Mouse (Mus musculus): ENCODE measurements at regions not wholly inside any gene's neighbourhood (a gene's known extent, or its start where the extent isn't known, plus 50 kb on each side); places are given as distances from the start of the nearest gene placed in this dataset.

DNA sequence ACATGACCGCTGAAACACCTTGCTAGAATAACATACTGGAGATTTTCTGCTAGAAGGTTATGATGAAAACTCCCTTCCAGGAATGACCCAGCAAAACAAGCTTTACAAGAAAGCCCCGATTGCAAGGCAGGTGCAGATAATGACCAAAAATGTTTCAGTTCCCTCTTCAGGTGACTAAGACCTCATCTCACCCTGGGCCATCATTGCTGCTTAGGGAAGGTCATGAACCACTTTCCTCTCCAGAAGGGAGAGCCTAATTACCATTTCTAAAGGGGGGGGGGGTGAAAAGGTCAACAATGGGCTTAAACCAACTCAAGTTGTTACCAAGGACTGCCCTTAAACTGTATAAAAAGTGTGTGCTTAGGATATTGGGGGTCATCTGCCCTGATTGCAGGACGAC is 59.8 kb upstream of the Speer4c start:
- no peak for DNase-seq (ENCODE audit: low read depth, low spot score)

DNA sequence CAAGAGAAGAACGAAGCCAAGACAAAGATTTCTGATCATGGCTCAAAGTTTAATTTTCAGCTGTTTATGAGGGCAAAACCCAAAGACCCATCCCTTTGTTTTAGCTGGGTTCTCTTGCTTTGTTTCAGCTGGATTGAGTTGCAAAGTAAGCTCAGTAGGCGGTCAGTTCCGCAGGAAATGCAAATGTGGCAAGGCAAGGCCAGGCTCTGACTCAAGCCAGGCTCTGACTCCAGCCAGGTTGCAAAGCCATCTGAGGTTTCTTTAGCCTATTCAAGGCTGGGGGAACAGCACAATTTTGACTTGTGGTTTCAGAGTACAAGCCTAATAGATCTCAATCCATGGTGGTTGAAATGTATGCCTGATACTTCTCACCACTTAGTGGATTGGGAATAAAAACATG is 60.5 kb upstream of the Speer4c start:
- DNase-seq (ENCODE audit: low read depth, low spot score): no peak

DNA sequence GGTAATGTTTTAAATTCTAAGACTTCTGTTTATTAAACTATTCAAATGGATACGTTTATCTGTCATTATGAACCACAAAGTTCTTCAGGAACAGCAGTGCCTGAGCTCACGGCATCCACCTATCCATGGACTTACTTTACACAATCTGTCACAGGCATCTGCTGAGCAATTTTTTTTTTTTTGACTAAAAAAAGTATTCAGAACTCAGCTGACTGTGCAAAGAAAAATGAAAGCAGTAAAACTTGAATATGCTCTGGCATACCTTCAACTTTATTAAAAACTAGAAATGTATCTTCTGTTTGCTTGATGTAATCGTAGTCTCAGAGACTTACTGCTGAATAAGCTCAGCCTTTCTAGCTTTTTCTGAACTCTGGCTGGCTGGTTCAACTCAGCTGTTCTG is 62.0 kb upstream of the Speer4c start:
- no peak for DNase-seq (ENCODE audit: low read depth, low spot score)

DNA sequence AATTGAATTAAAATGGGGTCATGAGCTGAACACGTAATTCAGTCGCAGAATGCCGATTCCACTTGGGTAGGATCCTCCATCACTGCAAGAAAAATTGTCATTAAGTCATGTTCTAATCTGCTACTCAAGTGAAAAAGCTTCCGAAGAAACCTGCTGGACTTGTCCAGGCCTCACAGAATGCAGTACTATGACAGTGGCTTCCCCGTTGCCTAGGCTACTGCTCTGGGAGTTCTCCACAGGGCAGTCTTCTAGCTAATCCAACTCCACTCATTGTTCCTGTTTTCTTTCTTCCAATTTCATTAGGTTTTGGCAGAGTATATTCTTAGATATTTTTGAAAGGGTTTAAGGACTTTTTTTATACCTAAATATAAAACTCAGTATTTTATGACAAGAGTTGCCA is 89.5 kb upstream of the Speer4c start:
- no peak for DNase-seq (ENCODE audit: low read depth, low spot score)

DNA sequence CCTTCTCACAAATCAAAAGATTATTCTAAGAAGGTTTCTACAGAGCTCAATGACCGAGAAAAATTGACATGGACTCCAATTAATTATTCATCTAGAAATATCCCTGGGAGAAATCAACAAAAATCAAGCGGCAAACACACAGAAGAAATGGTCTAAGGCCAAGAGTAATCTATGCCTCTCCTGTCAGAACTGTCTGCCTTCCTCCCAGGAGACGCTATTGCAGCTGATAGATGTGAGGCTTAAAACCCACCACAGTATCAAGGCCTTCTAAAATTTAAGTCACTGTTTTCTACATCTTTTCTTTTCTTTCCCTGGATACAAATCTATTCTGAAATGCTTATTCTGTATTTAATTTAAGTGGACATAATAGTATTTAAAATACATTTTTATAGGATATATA is 102.8 kb upstream of the Speer4c start:
- no peak for DNase-seq (ENCODE audit: low read depth, low spot score)

DNA sequence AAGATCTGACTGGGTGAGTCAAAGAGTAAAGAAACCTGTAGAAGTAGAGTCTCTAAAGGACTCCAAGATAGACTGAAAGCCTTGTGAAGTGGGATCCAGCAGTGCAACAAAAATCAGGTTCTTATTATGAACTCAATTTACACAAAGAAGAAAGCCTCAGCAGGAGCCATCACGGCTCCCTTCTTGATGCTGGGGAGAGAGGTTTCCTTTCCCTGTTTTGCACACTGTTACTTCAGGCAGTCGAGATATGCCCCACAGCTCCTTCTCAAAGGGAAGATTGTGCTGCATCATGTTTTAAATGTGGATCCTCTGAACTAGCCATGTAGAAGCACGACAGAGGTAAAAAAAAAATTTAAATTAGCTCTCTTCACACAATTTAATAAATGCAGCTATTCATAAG is 103.3 kb upstream of the Speer4c start:
- DNase-seq (ENCODE audit: low read depth, low spot score): no peak

DNA sequence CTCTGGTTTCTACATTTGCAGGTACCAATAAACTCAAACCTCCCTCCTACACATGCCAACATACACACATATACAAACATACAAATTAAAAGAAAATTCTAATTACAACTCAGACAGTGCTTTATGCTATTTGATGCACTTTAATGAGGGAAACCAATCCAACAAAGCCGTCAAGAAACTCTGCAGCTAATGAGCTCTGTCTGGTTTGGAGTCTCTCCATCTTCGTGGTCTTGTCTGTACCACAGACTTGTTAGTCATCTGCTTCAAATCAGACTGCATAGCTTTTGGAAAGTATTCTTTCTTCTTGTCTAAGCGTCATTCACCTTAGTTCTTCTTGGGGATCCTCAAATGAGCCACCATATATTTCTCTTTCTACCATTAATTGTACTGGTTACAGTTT is 108.9 kb upstream of the Speer4c start:
- no peak for DNase-seq (ENCODE audit: low read depth, low spot score)

DNA sequence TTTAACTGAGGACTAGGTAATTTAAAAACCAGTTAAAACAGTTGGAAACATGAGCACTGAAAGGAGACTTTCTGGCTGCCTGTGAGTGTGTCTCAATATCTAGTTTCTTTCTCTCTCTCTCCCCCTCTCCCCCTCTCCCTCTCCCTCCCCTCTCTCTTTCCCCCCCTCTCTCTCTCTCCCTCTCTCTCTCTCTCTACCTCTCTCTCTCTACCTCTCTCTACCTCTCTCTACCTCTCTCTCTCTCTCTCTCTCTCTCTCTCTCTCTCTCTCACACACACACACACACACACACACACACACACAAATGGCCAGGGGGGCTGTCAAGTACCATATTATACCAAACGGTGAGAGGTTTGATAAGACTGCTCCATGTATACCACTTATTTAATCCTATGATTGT is 103.0 kb upstream of the Cacna2d1 start:
- no peak for DNase-seq (ENCODE audit: low read depth, low spot score)

DNA sequence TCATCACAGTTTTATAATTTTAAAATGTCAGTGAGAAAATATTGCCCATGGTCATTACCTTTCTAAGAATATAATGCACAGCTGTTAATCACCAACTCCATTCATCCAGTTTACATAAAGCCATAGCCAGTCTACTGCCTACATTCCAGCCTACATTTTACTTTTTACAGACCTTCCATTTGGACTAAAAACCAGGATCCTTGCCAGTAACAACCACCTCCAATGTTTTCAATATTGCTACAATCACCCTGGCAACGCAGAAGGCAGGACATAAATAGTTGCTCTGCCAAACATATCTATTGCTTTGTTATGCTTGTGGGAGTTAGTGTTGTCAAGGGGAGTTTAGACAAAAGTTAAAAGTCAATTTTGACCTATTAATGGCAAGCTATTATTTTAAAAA is 102.2 kb upstream of the Cacna2d1 start:
- DNase-seq (ENCODE audit: low read depth, low spot score): peak; percentile 24

DNA sequence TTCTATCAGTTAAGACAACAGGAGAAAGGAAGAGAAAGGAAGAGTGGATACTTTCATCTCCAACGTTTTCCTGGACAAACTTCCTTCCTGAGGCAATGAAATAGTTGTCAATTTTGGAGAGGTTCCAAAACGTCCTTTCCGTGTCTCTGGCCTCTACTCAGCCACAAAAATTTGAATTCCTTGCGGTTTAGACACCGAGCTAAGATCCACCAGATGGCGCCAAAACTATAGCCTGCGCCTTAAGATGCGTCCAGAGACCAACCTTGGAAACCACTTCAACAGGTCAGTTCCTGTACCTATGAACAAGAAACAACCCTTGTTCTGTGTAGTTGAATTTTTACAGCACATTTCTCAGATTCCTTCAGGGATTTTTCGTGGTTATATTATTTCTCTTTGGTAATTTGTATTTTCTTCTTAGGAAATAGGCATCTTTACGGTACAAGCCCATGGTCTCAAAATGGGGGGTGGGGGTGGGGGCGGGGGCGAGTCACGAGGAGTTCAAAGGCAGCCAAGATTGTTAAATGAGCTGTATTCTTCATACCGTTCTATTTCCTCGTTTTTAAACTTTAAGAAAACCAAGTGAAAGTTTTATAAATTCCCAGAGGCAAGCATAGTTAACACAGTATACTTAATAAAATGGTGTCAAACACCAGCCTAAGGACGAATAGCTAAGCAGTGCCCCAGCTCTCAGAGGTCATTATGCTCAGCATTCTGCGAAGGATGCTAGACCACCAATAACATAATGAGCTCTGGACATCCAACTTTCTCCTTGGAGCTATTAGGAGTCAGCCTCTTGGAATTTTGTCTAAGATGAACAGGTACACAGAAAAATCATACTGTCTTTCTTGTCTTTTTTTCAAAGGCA is 96.2 kb upstream of the Cacna2d1 start:
- DNase-seq (ENCODE audit: low read depth, low spot score): peak; percentile 87

DNA sequence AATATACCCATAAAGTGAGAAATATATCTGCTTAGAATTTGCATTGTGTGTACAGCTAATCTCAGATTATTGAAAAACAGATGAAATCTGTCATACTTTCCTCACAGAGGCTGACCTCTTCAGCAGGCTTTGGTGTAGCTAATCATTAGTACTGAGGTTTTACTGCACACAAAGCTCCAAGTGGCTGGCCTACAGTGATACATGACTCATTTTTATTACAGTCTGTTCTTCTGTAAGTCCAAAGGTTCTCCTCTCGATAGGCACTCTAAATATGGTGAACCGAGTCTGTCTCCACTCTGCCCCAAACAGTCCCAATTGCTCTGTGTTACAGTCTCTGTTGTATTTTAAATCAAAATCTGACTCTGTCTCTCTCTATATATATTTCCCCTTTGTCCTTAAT is 87.7 kb upstream of the Cacna2d1 start:
- no peak for DNase-seq (ENCODE audit: low read depth, low spot score)

DNA sequence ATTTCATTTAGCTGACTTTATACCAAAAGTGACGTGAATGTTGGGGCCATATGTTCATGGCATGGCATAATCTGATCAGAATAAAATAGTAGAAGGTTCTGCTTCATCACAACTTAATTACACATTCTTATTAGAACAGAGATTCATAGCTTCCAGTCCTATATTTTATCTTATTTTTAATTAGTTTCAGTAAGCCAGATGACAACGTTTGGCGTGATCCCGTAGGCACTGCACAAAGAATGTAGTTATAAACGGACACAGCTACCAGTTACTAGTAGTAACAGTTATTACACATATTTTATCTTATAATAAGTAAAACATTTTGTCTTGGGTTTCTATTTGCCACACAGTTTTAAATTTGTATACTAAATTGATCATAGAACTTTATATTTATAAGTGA is 85.0 kb upstream of the Cacna2d1 start:
- no peak for DNase-seq (ENCODE audit: low read depth, low spot score)

DNA sequence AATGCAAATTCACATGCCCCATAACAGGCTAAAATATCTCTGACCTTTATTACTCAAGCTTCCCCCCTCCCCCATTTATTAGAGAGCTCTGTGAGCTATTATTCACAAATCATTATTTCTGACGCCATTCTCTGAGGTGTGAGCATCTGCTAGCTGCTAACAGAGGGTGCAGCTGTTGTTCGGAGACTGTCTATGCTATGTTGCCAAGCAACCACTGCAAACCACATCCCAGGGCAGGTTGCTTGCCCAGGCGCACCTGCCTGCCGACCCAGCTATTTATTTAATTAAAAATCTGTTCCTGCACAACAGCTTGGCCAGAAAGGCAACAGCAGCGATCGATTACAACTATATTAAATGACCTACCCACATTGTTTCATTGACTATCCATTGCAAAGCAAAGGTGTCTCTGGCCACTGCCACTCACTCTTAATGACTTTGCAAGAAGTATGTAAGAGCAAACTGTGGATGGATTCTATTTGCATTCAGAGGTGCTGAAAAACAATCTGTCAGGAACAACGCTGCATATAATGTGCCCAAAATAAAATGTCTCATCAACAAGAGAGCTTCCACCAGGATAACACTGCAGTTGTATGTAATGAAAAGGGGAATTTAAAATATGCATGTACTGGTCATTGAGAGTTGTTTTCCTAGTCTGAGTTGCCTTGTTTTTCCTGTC is 84.2 kb upstream of the Cacna2d1 start:
- DNase-seq (ENCODE audit: low read depth, low spot score): peak; percentile 75

DNA sequence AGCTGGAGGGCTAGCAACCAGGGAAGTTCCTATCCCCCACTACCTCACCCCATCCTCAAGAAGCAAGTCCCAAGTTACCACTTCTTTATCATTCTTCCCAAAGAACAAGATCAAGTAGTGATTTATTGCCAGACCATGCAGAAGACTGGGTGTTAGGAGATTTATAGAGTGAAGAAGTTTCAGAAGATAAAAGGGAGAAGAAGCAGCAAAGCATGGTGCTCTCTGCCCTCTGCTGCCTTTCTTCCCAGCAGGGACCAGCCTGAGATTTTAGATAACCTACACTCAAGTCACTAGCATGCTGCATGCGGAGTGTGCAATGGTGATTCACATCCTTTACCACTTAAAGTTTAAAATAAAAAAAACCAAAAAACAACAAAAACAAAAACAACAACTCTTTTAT is 79.7 kb upstream of the Cacna2d1 start:
- DNase-seq (ENCODE audit: low read depth, low spot score): no peak

DNA sequence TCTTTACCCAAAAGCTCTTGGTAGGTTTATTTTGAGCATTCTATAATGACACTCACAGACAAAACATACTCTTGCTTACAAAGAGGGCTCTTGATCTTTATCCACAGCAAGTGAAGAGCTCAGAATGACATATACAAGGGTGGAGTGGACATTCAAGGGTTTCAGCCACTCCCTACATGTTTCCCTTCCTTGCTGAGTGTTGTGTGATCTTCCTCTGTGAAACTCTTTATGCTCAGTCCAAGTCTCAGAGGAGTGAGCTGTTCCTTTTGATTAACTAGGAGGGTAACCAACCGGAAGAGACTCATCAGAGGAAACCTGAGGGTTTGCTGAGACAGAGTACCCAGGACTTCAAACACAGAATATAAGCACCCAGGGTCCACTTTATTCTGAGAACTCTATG is 77.5 kb upstream of the Cacna2d1 start:
- DNase-seq (ENCODE audit: low read depth, low spot score): no peak

DNA sequence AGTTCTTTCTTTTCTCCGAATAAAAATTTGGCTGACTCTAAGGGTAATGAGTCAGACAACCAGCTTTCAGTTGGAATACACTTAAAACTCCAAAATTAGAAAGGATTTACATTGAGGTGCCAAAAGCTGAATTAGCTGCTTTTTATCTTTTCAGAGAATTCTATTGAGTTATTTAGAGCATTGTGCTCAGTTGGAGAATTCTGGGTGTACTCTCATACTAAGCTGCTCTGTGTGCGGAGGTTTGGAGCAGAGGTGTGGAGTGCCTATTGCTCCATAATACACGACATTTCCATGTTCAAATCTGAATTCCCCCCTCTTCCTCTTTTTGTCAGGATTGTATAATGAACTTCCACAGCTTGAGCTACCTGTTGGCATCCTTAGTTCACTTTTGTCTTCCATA is 60.4 kb upstream of the Cacna2d1 start:
- no peak for DNase-seq (ENCODE audit: low read depth, low spot score)

DNA sequence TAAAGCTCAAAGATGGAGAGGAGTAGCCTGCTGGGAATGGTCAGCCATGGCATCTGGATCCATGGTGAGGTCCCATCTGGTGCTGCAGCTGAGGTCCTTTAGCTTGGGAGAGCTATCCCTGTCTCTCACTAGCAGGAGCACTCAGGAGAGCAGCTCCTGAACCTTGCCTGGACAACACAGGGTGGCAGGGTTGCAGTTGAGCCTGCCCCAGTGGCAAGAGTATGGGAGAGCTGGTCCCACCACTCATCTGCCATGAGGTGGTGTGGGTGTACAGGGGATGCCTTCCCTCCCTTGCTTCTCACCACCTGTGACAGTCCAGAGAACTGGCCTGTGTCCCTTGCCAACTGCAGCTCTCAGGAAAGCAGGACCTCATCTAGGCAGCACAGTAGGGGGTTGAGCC is 51.5 kb upstream of the Cacna2d1 start:
- DNase-seq (ENCODE audit: low read depth, low spot score): no peak

Measured in forelimb bud, embryonic 11.5 days (tissue).